Mouse (Mus musculus): ENCODE results near the gene Lmf2. TPM values are rescaled to one million over a fixed set of nuclear protein-coding genes. Genes with fewer than 3 reads are reported as not detected.

The Lmf2 gene
- polyA plus RNA-seq (2021; fragmentation: Nextera tagmentation): 6.5 and 9.7 TPM in 2 replicates
- long read RNA-seq, experiment 1, transcript Lmf2-201 (14 exons, 2,906 nt): major isoform, 14 of 38 reads
- long read RNA-seq, experiment 1, partial matches to known transcripts: 8 of 38 reads
- long read RNA-seq, experiment 1, other reads (novel, unspliced or antisense): 14 of 38 reads
- long read RNA-seq, experiment 2, partial matches to known transcripts: 5 of 8 reads
- long read RNA-seq, experiment 2, other reads (novel, unspliced or antisense): 1 of 8 reads

DNA sequence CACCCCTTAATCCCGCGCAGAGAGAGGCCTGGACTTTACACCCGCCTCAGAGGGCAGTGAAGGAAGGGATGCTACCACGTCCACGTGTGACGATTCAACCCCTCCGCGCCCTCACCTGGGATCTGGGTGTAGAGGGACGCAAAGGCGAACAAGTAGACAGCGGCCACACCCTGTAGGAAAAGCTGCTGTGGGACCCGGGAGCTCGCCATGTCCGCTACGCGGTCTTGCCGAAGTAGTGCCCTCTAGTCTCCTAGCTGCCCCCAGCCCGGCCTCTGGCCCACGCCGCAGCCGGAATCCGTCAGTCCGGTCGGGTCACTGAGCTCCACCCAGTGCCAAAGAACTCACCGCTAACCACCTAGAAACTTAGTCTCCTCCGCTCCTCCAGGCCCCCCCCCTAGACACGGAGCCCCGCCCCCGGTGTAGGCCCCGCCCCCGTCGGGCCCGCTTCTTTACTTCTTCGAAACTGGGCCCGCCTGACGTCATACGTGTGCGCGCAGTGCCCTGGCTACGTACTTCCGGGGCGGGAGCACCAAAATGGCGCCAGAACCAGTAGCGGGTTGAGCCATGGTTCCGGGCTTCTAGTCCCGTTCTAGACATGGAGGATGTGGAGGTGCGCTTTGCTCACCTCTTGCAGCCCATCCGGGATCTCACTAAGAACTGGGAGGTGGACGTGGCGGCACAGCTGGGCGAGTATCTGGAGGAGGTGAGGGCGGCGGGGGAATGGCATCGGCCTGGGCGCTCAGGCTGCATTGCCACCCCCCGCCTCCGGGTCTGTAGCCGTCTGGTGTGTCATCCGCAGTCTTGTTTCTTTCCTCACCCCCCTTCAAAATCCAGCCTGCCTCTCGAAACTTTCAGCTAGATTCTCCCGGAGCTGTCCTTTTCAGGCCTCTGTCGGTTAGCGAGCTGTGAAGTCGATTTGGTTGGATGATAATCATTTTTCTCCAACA, at the start of gene Lmf2, which contains the start of gene Ncaph2:
TSS of gene Lmf2 (minus strand) at position 419 of the 947 bp plus-strand sequence.
TSS of gene Ncaph2 (plus strand) at position 479 of the 947 bp plus-strand sequence.

DNA sequence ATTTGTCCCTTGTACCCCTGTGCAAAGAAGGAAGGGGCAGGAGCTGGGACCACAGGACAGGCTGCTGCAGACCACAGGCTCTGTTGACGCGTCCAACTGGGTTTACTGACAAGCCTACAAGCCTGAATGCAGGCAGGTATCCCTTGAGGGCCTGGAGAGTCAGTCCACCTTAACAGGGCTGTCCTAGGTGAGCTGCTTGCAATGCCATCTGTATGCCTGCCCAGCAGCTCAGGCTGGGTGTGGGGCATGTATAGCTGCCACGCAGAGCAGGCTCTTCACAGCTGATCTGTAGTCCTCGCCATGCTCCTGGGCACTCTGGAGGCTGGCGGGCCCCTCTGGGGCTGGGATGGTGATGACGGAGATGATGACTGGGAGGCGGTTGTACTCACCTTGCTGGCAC, 29.2 kb upstream of the Lmf2 start, which contains the start of gene Klhdc7b:
TSS of gene Klhdc7b (plus strand) at position 301 of the 400 bp plus-strand sequence.

DNA sequence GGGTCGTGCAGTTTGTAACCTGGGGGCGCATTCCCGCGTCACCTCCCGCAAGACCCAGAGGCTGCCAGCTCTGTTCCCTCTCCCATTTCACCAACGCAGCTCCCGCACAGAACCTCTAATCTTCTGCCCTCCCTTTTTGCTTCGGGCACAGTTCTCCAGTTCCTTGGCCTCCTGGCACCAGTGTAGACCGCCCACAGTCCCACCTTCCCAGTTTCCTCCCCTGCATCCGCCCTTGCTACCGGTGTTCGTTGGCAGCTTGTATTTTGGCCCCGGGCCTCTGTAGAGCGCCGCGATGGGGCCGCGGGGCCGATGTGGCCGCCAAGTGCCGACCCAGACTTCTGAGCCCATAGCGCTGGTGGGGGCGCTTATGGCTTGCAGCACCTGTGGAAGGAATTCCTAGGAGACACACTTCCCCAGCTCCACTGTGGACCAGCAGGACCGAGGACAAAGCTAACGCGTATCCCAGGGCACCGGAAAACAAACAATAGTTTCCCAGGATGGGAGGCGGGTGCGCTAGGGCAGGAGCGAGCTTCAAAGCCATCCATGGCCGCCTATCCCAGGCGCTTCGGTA, 23.5 kb upstream of the Lmf2 start, which contains the start of gene Odf3b:
TSS of gene Odf3b (minus strand) at position 452 of the 571 bp plus-strand sequence.

DNA sequence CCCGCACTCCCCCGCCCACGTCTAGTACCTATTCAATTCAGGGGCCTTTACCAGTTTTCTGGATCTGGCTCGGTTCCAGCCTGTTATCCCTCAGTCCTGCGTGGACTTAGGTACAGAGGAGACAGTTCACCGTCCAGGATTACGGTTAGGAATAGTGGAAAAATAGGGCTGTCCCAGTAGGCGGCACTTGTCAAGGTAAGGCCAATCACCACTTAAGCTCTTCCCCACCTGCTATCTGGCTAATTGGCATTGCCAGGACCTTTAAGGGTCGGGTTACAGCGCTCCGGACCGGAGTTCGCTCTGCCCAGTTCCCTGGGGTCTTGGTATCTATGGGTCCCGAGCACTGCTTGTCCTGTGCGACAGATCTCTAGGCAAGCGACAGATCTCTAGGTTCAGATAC, 21.5 kb upstream of the Lmf2 start, which contains the start of gene Tymp:
TSS of gene Tymp (minus strand) at position 83 of the 400 bp plus-strand sequence.

DNA sequence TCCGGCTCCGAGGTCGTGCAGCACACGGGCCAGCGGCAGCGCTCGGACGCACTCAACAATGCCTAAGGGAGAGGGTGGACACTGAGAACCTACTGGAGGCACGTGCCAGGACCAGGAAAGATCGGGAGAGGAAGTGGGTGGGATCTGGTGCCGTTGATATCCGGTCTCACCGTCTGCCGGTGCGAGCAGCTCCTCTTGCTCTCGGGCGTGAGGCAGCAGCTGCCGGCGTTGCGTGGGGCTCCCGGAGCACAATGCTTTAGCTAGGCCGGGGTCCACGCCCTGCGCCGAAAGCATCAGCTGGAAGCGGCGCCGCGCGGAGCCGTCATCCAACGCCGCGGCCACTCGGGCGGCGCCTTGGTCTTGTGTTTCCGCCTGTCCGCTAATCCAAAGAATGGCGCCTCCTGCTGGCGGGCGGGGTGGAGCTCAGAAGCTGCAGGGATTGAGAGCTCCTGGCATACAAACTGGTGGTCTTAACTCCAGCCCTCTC, 18.3 kb upstream of the Lmf2 start, which contains the start of gene Sco2:
TSS of gene Sco2 (minus strand) at position 85 of the 487 bp plus-strand sequence.

DNA sequence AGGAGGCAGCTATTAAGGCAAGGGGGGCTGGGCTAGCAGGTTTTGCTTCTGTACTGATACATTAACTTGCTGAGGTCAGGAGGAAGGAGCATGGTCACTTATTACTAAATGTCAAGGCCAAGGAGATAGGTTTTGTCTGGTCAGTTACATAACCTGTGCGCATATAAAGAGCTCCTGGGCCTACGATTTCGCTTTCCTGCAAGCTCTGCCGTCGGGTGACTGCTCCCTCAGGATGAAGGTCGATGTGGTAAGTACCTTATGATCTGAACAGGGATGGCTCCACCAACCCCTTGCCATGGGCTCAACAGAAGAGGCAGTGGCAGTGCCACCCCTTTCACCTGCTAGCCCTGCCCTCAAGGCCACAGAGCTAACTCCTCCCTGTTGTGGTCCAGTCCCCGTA, 21.2 kb downstream of the Lmf2 start, which contains the start of gene Miox:
TSS of gene Miox (plus strand) at position 128 of the 400 bp plus-strand sequence.

DNA sequence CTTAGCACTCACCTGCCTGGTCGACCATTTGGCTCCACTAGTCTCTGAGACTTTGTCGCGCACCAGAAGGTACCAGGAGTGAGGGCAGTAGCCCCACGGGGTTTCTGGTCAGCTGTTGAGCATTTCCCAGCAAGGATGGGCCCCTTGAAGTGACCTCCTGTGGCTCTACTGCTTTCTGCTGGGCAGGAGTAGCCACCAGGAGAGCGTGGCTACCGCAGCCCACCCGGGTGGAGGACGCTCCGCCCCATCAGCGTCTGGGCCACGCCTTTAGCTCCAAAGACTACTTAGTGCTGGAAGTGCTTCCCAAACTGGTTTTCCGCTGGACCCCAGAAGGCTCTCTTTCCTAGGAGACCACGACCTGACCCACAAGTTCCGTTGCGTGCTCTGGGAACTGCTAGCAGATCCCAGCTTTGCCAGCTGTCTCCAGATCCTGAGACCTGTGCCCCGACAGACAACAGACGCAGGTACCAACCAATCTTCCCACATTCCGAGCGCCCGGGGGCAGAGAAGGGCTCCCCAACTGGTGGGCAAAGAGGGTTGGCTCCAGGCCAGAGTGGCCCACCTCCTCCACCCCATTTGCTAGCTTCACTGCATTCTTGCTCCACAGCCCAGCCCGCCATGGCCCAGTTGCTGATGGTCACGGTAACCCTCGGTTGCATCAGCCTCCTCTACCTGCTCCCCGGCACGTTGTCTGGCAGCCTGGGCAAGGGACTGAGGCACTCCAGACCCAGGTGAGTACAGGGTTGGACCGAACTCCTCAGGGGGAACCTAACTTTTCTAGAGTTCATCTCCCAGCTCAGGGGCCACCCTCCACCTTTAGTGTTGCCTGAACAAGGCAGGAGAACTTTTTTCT, 32.6 kb downstream of the Lmf2 start, which contains the start of gene Adm2:
TSS of gene Adm2 (plus strand) at position 51 of the 853 bp plus-strand sequence.

DNA sequence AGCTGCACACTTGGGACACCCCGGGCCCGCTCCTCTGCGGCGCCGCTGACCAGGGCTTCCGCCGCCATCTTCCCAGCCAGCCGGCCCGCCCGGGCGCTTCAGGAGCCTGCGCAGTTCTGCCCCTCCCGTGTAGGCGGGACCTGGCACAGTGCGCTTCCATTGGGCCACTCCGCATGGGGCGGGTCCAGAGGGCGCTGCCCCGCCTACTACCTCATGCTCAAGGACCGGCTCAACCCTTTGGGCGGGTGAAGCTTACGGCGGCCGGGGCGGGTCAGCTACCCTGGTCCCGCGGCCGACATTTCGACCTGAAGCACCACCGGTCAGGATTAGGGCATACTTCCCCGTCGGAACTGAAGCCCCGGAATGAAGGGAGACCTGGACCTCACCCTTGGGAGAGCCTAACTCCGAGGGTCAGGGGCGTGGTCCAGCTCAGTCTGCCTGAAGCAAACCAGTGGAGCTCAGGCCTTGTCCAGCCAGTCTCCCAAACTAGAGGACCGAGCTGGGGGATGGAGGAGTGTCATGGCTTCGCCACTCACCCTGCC, 40.2 kb downstream of the Lmf2 start, which contains the start of gene Sbf1:
TSS of gene Sbf1 (minus strand) at position 122 of the 542 bp plus-strand sequence.

Other genes starting within 250 kb of the Lmf2 start
- 2.7 and 3.3 TPM in 2 replicates for gene Tubgcp6, start 232.5 kb downstream of the Lmf2 start, polyA plus RNA-seq (2021; fragmentation: Nextera tagmentation)
- 5.8 TPM in 2 replicates for gene Hdac10, start 227.0 kb downstream of the Lmf2 start, polyA plus RNA-seq (2021; fragmentation: Nextera tagmentation)
- gene Mapk12, start 215.0 kb downstream of the Lmf2 start, polyA plus RNA-seq (2021; fragmentation: Nextera tagmentation): 3.5 and 4.3 TPM in 2 replicates
- gene Mapk11, start 206.0 kb downstream of the Lmf2 start, polyA plus RNA-seq (2021; fragmentation: Nextera tagmentation): 25.6 and 28.0 TPM in 2 replicates
- 10.8 and 11.9 TPM in 2 replicates for gene Plxnb2, start 174.9 kb downstream of the Lmf2 start, polyA plus RNA-seq (2021; fragmentation: Nextera tagmentation)
- gene Dennd6b, start 159.2 kb downstream of the Lmf2 start, polyA plus RNA-seq (2021; fragmentation: Nextera tagmentation): 16.7 and 17.7 TPM in 2 replicates
- gene Ppp6r2, start 144.1 kb downstream of the Lmf2 start, polyA plus RNA-seq (2021; fragmentation: Nextera tagmentation): 83.4 and 86.7 TPM in 2 replicates
- gene Sbf1, start 40.3 kb downstream of the Lmf2 start, polyA plus RNA-seq (2021; fragmentation: Nextera tagmentation): 46.3 and 74.4 TPM in 2 replicates
- gene Adm2, start 32.9 kb downstream of the Lmf2 start, polyA plus RNA-seq (2021; fragmentation: Nextera tagmentation): 0.19 TPM in 1 of 2 replicates, not detected in the other
- gene Miox, start 21.3 kb downstream of the Lmf2 start, polyA plus RNA-seq (2021; fragmentation: Nextera tagmentation): not detected in 2 replicates
- 57.5 and 85.9 TPM in 2 replicates for gene Ncaph2, start 60 bp upstream of the Lmf2 start, polyA plus RNA-seq (2021; fragmentation: Nextera tagmentation)
- 43.8 and 46.1 TPM in 2 replicates for gene Sco2, start 18.2 kb upstream of the Lmf2 start, polyA plus RNA-seq (2021; fragmentation: Nextera tagmentation)
- gene Tymp, start 21.4 kb upstream of the Lmf2 start, polyA plus RNA-seq (2021; fragmentation: Nextera tagmentation): 4.8 and 6.2 TPM in 2 replicates
- 2.2 and 2.9 TPM in 2 replicates for gene Odf3b, start 23.6 kb upstream of the Lmf2 start, polyA plus RNA-seq (2021; fragmentation: Nextera tagmentation)
- 0.22 and 0.72 TPM in 2 replicates for gene Klhdc7b, start 29.3 kb upstream of the Lmf2 start, polyA plus RNA-seq (2021; fragmentation: Nextera tagmentation)
- gene Syce3, start 54.8 kb upstream of the Lmf2 start, polyA plus RNA-seq (2021; fragmentation: Nextera tagmentation): 0.33 and 0.74 TPM in 2 replicates
- gene Cpt1b, start 70.2 kb upstream of the Lmf2 start, polyA plus RNA-seq (2021; fragmentation: Nextera tagmentation): 0.24 and 0.31 TPM in 2 replicates
- gene C730034F03Rik, start 73.9 kb upstream of the Lmf2 start, polyA plus RNA-seq (2021; fragmentation: Nextera tagmentation): 2.4 TPM in 2 replicates
- gene Gm44502, start 74.0 kb upstream of the Lmf2 start, polyA plus RNA-seq (2021; fragmentation: Nextera tagmentation): not detected in 2 replicates
- 30.1 and 30.6 TPM in 2 replicates for gene Chkb, start 74.2 kb upstream of the Lmf2 start, polyA plus RNA-seq (2021; fragmentation: Nextera tagmentation)
- 43.4 and 57.8 TPM in 2 replicates for gene Mapk8ip2, start 98.3 kb upstream of the Lmf2 start, polyA plus RNA-seq (2021; fragmentation: Nextera tagmentation)
- gene Arsa, start 121.8 kb upstream of the Lmf2 start, polyA plus RNA-seq (2021; fragmentation: Nextera tagmentation): 18.9 and 23.9 TPM in 2 replicates
- gene Shank3, start 144.0 kb upstream of the Lmf2 start, polyA plus RNA-seq (2021; fragmentation: Nextera tagmentation): 3.5 and 12.0 TPM in 2 replicates
- 0.14 TPM in 1 of 2 replicates, not detected in the other for gene Acr, start 212.7 kb upstream of the Lmf2 start, polyA plus RNA-seq (2021; fragmentation: Nextera tagmentation)
- 21.0 and 23.7 TPM in 2 replicates for gene Rabl2, start 236.3 kb upstream of the Lmf2 start, polyA plus RNA-seq (2021; fragmentation: Nextera tagmentation)